Mouse (Mus musculus) heart, postnatal 0 days (tissue): ENCODE measurements at regions not wholly inside any gene's neighbourhood (a gene's known extent, or its start where the extent isn't known, plus 50 kb on each side); places are given as distances from the start of the nearest gene placed in this dataset.

Experiments
- CTCF ChIP-seq: IDR thresholded peaks from 2 replicates; pipeline ENCODE4 v1.5.1; 2016; ENCODE audit warnings: antibody characterized with exemption, control low read depth, low read depth
- EP300 ChIP-seq: IDR thresholded peaks from 2 replicates; pipeline ENCODE4 v1.6.1; 2016; ENCODE audit warnings: antibody characterized with exemption, low read depth

- TF ChIP-seq EP300 (no peak), CTCF (no peak)
These were observed 54.5 kb upstream of the Spred2 start for GRCm38 (mm10) chr11:19869671-19870070.
